Mouse (Mus musculus): Measurements from ENCODE around the gene Calhm6.

The Calhm6 gene

GRCm38 (mm10) chr10:34110863-34111465, 16.8 kb downstream of the Calhm6 start:
- in situ Hi-C loops (cut with MboI) = no loop called here

GRCm38 (mm10) chr10:34096418-34096883, 31.3 kb downstream of the Calhm6 start, which contains the start of gene Calhm5:
Calhm5 (minus strand) TSS chr10:34096519.
- in situ Hi-C loops (cut with MboI) = no loop called here

- in situ Hi-C loops (cut with MboI) = no loop called here
Measured at GRCm38 (mm10) chr10:34095964-34096363, 31.8 kb downstream of the Calhm6 start.

DNA sequence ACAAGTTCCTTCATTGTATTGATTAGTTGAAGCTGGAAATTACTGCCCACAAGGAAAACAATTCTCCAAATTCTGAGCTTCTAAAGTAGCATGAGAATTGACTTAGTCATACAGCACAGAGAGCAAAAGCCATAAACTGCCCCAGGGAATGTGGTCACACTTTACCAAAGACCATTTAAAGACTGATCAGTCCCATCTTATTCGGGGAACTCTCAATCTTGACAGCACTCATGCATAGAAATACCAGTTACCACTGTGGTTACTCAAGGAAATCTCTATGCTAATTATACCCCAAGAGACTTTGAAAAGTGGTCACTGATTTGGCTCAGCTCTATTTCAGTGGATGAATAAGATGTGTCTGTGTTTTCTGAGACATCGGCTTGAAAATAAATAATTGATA, 32.6 kb downstream of the Calhm6 start:
- in situ Hi-C loops (cut with MboI) = no loop called here

DNA sequence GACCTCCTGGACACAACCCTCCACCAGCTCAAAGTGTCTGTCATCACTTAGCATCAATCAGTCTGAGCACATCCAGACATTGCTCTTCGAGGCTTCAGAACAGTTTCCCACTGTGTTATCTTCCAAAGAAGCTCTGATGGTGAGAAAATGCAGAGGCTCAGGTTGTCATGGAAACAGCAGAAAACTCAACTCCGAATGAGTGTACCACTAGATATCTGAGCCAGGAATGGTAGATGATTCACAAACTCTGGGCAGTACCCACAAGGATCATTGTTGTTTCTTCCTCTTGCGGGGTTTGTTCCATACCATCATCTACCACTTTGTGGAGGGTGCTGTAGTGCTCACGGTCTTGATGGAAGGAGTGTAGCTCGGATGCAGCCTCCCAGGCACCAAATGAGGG, 35.9 kb downstream of the Calhm6 start:
- in situ Hi-C loops (cut with MboI) = no loop called here

DNA sequence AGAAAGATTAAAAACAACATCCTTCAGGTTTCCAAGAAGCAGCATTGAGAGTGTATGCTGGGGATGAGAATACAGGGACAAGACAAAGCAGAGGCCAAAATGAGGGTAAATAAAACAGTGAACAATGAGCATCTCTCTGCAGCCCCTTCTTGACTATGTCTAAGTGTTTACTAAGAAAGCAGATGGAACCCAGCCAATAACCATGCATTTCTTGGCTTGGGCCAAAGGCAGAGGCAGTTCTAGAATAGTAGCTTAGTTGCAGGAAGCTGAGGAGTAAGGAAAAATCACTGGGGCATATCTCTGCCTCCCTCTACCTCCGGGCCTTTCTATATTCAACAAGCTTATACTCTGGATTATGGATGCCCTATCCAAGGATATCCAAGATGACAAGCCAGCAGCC, 37.3 kb downstream of the Calhm6 start:
- in situ Hi-C loops (cut with MboI) = no loop called here

GRCm38 (mm10) chr10:34089517-34089916, 38.3 kb downstream of the Calhm6 start:
- in situ Hi-C loops (cut with MboI) = no loop called here

GRCm38 (mm10) chr10:34088515-34088914, 39.3 kb downstream of the Calhm6 start:
- in situ Hi-C loops (cut with MboI) = no loop called here

- in situ Hi-C loops (cut with MboI) = no loop called here
Measured at GRCm38 (mm10) chr10:34086514-34086913, 41.3 kb downstream of the Calhm6 start.

All from mature B cell (primary cell).